Mouse (Mus musculus) forebrain, embryonic 10.5 days (tissue): ENCODE measurements around the gene Ifnl2. TPM values are rescaled to one million over a fixed set of nuclear protein-coding genes. Genes with fewer than 3 reads are reported as not detected.
"Not testable (repeated sequence)": the region's sequence is repeated elsewhere in the genome, so short reads cannot be mapped to it uniquely, and the experiment has no call there.

Experiments
- DNase-seq: peaks from one replicate; pipeline ENCODE4 v3.0.0-alpha.2; 2017; ENCODE audit warnings: low spot score; ENCODE audit errors: extremely low spot score
- H3K27ac ChIP-seq: fragments of 300-500 bp; sonication (generic); 2 replicates; pipeline ENCODE4 v1.5.1; 2016; ENCODE audit warnings: mild to moderate bottlenecking
- H3K27me3 ChIP-seq: fragments of 300-500 bp; sonication (generic); 2 replicates; pipeline ENCODE4 v1.6.1; 2016; ENCODE audit warnings: mild to moderate bottlenecking; ENCODE audit not compliant: poor library complexity, severe bottlenecking
- H3K36me3 ChIP-seq: fragments of 300-500 bp; sonication (generic); replicated peaks from 2 replicates; pipeline ENCODE4 v1.6.1; 2016; ENCODE audit warnings: mild to moderate bottlenecking, moderate library complexity
- H3K4me1 ChIP-seq: fragments of 300-500 bp; sonication (generic); 2 replicates; pipeline ENCODE4 v1.6.1; 2016
- H3K4me3 ChIP-seq: fragments of 300-500 bp; sonication (generic); 2 replicates; pipeline ENCODE4 v1.5.1; 2016; ENCODE audit warnings: mild to moderate bottlenecking, moderate library complexity
- H3K9me3 ChIP-seq: fragments of 300-500 bp; sonication (generic); 2 replicates; pipeline ENCODE4 v1.6.1; 2016; ENCODE audit warnings: mild to moderate bottlenecking, moderate library complexity
- WGBS: fragments of 180-500 bp; shearing (Covaris S2); methylation state at CpG from one replicate; pipeline ENCODE4 v1.1.7; 2016; 5-methylcytosine and 5-hydroxymethylcytosine counted together
- polyA plus RNA-seq: library from polyadenylated mRNA; unstranded; fragments of >200 nt; fragmentation: Nextera tagmentation; extraction: Ambion mirVana; gene quantifications from 2 replicates; pipeline ENCODE4 v1.2.1, GENCODE M21; 2016

The Ifnl2 gene
- not detected in 2 replicates for polyA plus RNA-seq

DNA sequence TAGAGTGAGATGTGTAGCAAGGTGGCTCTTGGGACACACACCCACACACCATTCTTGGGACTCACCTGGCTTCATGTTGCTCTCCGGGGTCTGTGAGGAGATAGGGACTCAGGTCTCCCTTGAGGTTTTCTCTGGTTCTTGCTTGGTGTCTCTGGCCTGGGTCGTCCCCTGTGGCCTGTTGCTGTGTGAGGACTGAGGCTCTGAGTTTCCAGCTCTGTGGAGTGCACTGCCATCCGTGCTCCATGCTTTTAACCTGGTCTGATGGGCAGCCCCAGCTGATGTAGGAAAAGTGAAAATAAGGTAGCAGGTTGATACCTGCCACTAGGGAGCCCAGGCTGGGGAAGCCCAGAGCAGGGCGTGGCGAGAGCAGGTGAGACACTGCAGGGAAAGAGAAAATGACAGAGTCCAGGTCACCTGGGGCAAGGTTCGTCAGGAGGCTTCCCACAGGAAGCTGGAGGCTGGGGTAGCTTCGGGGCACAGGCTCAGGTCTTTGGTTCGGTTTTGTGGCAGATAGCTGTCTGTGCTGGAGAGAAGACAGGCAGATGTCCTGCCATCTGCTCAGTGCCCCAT is at the start of gene Ifnl2:
Ifnl2 (minus strand) TSS at position 51 of the 570 bp plus-strand sequence.
- not testable (repeated sequence) for H3K27ac ChIP-seq, H3K27me3 ChIP-seq, H3K9me3 ChIP-seq, H3K4me3 ChIP-seq, H3K36me3 ChIP-seq, H3K4me1 ChIP-seq, DNase-seq
- WGBS = 74% methylated on average over 8 of the region's 8 CpGs

DNA sequence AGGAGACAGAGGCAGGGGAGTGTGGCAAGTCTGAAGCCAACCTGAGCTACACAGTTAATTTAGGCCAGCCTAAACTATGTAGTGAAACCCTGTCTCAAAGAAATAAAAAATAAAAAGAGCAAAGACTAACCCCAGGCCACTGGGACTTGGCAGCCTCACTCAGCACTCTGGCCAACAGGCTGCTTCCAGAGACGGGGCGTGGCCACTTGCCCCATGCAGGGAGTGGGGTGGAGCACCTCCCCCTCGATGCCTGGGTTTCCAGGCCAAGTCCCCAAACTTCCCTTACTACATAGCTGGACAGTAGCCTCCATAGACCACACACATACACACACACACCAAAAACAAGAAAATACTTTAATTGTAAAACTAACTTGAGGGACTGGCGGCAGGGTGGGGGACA is 48.2 kb upstream of the Ifnl2 start:
- 76% methylated on average over 4 of the region's 4 CpGs for WGBS
- Histone ChIP-seq H3K36me3 (peaks cover 56% of the 10 kb centered on the region), H3K27me3 (no peaks in the 10 kb centered on the region), H3K4me3 (no peak overlapping the region), H3K27ac (no peak overlapping the region), H3K9me3 (no peaks in the 10 kb centered on the region), H3K4me1 (peaks cover 14% of the 10 kb centered on the region)
- no peak for DNase-seq

DNA sequence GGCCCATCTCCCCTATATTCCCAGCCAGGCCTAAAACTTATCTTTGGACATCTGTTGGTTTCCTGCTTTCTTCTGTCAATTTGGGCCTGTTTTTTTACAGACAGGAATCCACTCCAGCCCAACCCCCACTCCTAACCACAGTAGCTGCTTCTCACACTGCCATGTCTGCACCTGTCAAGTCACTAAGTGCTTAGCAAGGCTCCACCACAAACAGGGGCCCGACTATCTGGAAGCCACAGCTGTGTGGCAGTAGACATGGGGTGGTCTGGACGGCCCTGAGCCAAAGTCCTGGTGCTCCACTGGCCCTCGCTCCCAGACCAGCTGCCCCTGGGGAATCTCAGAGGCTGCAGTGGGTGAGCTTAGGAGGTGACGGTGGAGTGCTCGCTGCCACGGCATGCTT is 47.5 kb upstream of the Ifnl2 start:
- peaks cover 48% of the 10 kb centered on the region for H3K36me3 ChIP-seq
- no peak overlapping the region for H3K27ac ChIP-seq
- H3K4me3 ChIP-seq = no peak overlapping the region
- H3K4me1 ChIP-seq = peaks cover 14% of the 10 kb centered on the region
- DNase-seq = no peak
- H3K27me3 ChIP-seq = no peaks in the 10 kb centered on the region
- peaks cover 6% of the 10 kb centered on the region; the same call in 1 of the 2 replicates for H3K9me3 ChIP-seq
- WGBS = 87% methylated on average over 6 of the region's 6 CpGs

DNA sequence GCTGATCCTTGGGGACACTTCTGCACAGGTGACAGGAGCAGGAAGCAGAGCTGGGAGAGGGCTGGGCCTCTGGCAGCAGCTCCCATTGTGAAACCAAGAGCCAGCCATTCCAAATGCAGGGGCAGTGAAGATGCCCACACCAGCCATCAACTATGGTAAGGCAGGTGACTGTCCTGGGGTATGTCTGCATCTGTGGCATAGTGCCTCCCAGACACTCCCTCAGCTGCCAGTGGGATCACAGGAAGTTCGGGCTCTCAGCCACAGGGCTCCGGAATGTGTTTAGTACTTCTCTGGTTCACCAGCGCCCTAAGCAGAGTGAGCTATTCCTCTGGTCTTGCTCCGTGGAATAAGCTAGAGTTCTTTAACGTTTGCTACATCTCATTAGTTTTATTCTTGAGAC is 46.8 kb upstream of the Ifnl2 start:
- Histone ChIP-seq H3K9me3 (peaks cover 11% of the 10 kb centered on the region; the same call in 1 of the 2 replicates), H3K27me3 (no peaks in the 10 kb centered on the region), H3K4me3 (no peak overlapping the region), H3K36me3 (peaks cover 42% of the 10 kb centered on the region), H3K27ac (no peak overlapping the region), H3K4me1 (peaks cover 14% of the 10 kb centered on the region)
- WGBS = 87% methylated on average over 5 of the region's 5 CpGs
- DNase-seq = no peak

DNA sequence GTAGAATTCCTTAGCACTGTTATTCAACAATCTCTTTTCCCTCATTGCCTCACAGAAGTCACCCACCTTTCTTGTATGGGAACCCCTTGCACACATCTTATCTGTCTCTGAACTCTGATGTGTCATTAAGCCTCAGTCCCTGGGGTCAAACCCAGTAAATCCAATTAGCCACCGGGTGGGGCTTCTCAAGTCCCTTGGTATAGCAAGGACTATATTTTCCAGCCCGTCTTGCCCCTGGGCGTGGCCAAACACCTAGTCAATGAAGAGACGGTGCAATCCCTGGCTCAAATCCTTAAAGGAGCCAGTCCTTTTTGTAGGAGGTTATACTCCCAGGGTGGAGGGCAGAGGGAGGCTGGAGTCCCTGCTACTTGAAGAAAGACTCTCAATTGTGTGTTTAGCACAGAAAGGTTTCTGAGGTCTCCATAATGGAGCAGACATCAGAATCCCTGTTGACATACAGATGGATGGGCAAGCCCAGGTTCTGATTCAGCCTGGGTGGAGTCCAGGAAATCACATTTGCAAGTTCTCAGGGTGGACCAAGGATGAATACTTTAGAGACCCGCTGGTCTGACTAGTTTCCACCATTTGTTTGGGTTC is 45.8 kb upstream of the Ifnl2 start:
- Histone ChIP-seq H3K27me3 (no peaks in the 10 kb centered on the region), H3K36me3 (peaks cover 33% of the 10 kb centered on the region), H3K4me3 (no peak overlapping the region), H3K27ac (no peak overlapping the region), H3K4me1 (peaks cover 14% of the 10 kb centered on the region), H3K9me3 (peaks cover 11% of the 10 kb centered on the region; the same call in 1 of the 2 replicates)
- DNase-seq = no peak
- WGBS = 19% methylated on average over 5 of the region's 5 CpGs

DNA sequence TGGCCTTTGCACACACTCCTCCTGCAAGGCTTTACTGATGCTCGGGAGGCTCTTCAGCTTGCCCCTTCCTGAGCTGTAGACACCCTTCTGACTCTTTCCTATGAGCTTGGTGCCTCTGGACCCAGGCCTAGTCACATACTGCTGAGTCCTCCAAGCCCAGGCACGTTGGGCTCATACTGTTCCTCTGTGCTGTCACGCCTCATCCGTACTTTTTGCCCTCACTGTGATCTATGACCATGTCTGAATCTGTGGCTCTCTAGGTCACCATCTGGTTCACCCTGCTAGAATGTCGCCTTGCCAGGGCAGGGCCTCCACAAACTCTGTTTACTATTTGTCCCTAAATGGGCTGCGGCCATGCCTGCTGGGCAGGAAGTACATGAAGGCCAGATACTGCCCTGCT is 42.8 kb upstream of the Ifnl2 start:
- Histone ChIP-seq H3K27ac (no peak overlapping the region), H3K27me3 (peaks cover 3% of the 10 kb centered on the region), H3K4me1 (peaks cover 14% of the 10 kb centered on the region), H3K36me3 (peaks cover 5% of the 10 kb centered on the region), H3K9me3 (peaks cover 11% of the 10 kb centered on the region; the same call in 1 of the 2 replicates), H3K4me3 (no peak overlapping the region)
- WGBS = 89% methylated on average over 6 of the region's 6 CpGs
- DNase-seq = no peak

DNA sequence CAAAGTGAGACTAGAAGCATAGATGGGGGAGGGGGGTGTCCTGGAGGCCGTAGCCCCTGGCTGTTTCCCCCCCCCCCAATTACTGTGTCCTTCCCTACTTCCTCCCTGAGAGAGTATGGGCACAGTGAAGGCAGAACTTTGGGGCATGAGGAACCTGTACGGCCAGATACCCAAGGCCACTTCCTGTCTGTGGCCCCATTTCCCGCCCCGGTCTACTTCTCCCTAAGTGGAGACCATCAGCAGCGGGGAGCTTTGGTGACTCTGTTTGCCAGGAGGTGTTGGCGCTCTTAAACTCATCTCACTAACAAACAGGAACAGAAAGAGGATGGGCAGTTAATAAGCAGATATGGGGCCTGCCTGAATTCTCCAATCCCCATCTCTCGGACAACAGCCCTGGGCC is 37.4 kb upstream of the Ifnl2 start:
- DNase-seq = no peak
- no peak overlapping the region for H3K27ac ChIP-seq
- H3K4me3 ChIP-seq = no peak overlapping the region
- H3K27me3 ChIP-seq = peaks cover 56% of the 10 kb centered on the region
- 70% methylated on average over 7 of the region's 7 CpGs for WGBS
- H3K9me3 ChIP-seq = peaks cover 4% of the 10 kb centered on the region; the same call in 1 of the 2 replicates
- H3K36me3 ChIP-seq = no peaks in the 10 kb centered on the region
- peaks cover 40% of the 10 kb centered on the region for H3K4me1 ChIP-seq

DNA sequence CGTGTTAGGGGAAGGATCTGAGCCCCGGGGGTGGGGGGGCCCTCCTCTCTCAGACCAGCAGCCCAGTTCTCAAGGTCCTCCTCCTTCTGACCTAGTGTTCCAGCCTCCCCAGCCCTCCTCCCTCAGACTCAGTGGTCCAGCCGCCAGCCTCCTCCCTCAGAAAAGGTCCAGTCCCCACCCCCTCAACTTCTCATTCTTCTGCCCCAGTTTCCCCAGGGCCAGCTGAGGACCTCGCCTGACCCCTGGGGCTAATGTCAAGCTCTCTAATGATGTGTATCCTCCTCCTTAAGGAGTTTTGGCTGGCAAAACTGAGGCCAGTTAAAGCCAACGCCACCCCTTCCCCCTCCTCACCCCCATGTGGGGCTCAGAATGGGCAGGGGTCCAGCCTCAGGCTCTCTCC is 36.9 kb upstream of the Ifnl2 start, which contains the start of gene Nccrp1:
Nccrp1 (minus strand) TSS at position 101 of the 400 bp plus-strand sequence.
- WGBS = 5% methylated on average over 5 of the region's 5 CpGs
- no peaks in the 10 kb centered on the region for H3K9me3 ChIP-seq
- peaks cover 40% of the 10 kb centered on the region for H3K4me1 ChIP-seq
- H3K36me3 ChIP-seq = no peaks in the 10 kb centered on the region
- peak within 1 kb of the TSS; percentile 47 for H3K4me3 ChIP-seq
- DNase-seq = no peak
- H3K27ac ChIP-seq = peak within 1 kb of the TSS; percentile 60; the same call in 1 of the 2 replicates
- peaks cover 56% of the 10 kb centered on the region for H3K27me3 ChIP-seq

DNA sequence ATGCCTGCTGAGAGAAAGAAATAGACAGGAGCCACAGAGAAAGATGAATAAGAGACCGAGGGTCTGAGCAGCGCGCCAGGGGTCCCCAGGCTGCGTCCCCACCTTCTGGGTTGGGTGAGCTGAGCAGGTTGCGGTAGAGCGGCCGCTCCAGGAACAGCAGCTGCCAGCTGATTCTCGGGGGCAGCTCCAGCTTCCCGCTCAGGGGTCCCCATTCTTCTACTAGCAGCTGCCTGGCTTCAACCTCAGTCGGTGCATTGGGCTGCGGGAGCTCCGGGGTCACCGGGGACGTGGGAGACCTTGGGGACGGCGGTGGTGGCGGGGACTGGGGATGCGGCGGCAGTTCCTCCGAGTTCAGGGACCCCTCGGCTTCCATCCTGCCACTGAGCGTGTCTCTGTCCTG is 36.4 kb upstream of the Ifnl2 start:
- no peak for DNase-seq
- Histone ChIP-seq H3K27ac (peak overlapping the region; percentile 60; the same call in 1 of the 2 replicates), H3K36me3 (no peaks in the 10 kb centered on the region), H3K4me3 (peak overlapping the region; percentile 47), H3K4me1 (peaks cover 40% of the 10 kb centered on the region), H3K9me3 (no peaks in the 10 kb centered on the region), H3K27me3 (peaks cover 56% of the 10 kb centered on the region)
- WGBS = 2% methylated on average over 22 of the region's 22 CpGs

DNA sequence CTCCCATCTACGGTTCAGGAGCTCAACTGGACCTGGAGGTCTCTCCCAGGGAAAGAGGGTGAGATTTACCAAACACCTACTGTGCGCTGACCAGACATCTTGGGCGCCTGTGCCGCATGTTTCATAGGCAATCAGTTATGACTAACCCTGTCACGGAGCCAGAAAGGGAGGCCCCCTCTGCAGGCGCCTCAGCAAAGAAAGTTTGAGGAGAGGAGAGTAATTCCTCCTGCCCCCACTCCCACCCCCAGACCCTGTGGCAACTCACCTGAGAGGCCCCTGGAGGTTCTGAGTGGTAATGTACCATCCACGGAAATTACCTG is 35.6 kb upstream of the Ifnl2 start:
- Histone ChIP-seq H3K9me3 (no peaks in the 10 kb centered on the region), H3K27me3 (peaks cover 56% of the 10 kb centered on the region), H3K4me3 (no peak overlapping the region), H3K27ac (no peak overlapping the region), H3K36me3 (no peaks in the 10 kb centered on the region), H3K4me1 (peaks cover 40% of the 10 kb centered on the region)
- no peak for DNase-seq
- WGBS = 38% methylated on average over 7 of the region's 7 CpGs

DNA sequence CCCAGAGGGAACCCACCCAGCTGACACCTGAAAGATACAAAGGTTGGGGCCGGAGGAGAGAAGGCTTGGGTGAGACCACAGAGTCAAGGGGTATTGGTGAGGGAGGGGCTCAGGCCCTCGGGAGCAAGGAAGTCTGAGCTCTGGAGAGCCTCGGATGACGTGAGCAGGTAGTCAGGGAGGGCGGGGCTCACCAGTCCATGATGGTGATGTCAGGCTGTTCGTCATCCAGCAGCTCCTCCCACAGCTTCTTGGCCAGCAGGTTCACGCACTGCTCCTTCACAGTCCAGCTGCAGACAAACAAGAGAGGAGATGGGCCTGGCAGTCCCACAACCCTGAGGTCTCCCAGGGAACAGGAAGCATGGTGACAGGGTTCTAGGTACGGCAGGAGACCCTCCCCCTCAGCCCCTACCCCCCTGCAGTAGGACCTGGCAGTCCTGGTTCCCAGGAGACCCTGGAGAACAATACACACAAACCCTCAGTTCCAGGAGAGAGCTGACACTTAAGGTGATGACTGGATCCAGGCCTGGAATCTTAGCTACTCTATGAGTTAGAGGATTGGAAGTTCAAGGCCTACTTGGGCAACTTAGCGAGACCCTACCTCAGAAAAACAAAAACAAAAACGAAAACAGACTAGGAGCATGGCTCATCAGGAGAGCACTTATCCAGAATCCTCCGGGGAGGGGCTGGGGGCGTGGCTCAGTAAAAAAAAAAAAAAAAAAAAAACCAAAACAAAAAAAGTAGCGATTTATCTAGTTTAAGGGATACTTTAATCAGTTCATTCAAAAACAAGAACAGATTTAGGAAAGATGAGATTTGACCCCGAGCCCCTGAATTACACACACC is 35.0 kb upstream of the Ifnl2 start:
- no peak overlapping the region for H3K4me3 ChIP-seq
- DNase-seq = peak; percentile 41
- H3K9me3 ChIP-seq = no peaks in the 10 kb centered on the region
- H3K27me3 ChIP-seq = peaks cover 56% of the 10 kb centered on the region
- no peaks in the 10 kb centered on the region for H3K36me3 ChIP-seq
- H3K4me1 ChIP-seq = peaks cover 40% of the 10 kb centered on the region
- H3K27ac ChIP-seq = no peak overlapping the region
- 26% methylated on average over 14 of the region's 14 CpGs for WGBS

DNA sequence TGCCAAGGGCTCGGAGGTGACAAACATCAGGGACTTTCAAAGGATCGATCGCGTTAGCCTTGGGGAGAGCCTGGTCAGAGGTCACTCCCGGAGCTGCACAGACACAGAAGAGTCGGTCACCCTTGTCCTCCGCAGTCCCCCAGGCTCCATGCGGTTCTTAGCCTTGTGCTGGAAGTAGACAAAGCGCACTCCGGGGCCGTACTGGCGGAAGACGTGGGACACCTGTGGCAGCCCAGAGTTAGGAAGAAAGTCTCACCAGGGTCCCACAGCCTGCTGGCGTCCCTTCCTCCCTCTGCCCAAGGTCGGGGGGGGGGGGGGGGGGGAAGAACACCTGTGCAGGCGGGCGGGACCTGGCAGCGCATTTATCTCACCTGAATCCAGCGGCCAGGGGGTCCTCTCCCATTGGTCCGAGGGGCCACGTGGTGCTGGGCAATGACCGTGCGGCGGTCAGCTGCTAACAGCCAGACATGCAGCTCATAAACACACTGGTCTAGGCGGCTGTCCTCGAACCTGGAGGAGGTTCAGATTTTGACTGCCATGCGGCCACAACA is 33.9 kb upstream of the Ifnl2 start:
- 4% methylated on average over 27 of the region's 27 CpGs for WGBS
- Histone ChIP-seq H3K27ac (peak overlapping the region; percentile 51), H3K4me1 (peaks cover 40% of the 10 kb centered on the region), H3K36me3 (no peaks in the 10 kb centered on the region), H3K27me3 (peaks cover 56% of the 10 kb centered on the region), H3K4me3 (peak overlapping the region; percentile 50), H3K9me3 (no peaks in the 10 kb centered on the region)
- DNase-seq = peak; percentile 46

DNA sequence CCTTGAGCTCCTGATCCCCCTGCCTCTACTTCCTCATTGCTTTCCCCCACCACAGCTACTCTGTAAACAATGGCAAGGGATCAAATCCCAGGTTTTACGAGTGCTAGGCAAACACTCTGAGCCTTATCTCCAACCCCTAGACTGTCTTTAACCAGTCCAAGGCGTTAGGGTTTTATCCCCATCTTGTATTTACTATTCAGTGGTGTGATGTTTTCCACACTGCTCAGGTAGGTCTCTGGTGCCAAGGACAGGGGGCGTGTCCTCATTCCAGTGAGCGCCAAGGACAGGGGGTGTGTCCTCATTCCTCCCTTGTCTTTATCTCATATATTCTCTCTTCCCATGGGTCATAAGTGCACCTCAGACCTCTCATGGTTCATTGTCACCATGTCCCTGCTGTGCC is 30.3 kb upstream of the Ifnl2 start, which contains the start of gene Sycn:
Sycn (plus strand) TSS at position 360 of the 400 bp plus-strand sequence.
- 79% methylated on average over 4 of the region's 4 CpGs for WGBS
- Histone ChIP-seq H3K9me3 (no peaks in the 10 kb centered on the region), H3K4me1 (peaks cover 20% of the 10 kb centered on the region), H3K27ac (no peak within 1 kb of the TSS), H3K27me3 (peaks cover 28% of the 10 kb centered on the region), H3K4me3 (no peak within 1 kb of the TSS), H3K36me3 (no peaks in the 10 kb centered on the region)
- no peak for DNase-seq
